Mouse (Mus musculus) left cerebral cortex, adult 11 months (tissue): ENCODE measurements at regions not wholly inside any gene's neighbourhood (a gene's known extent, or its start where the extent isn't known, plus 50 kb on each side); places are given as distances from the start of the nearest gene placed in this dataset.
"Not testable (repeated sequence)": the region's sequence is repeated elsewhere in the genome, so short reads cannot be mapped to it uniquely, and the experiment has no call there.

Experiments
- DNase-seq: peaks from one replicate; pipeline ENCODE4 v3.0.0; 2022; ENCODE audit warnings: low spot score

GRCm38 (mm10) chr11:92228855-92229254 is 651.5 kb upstream of the Kif2b start:
- DNase-seq, result no peak

DNA sequence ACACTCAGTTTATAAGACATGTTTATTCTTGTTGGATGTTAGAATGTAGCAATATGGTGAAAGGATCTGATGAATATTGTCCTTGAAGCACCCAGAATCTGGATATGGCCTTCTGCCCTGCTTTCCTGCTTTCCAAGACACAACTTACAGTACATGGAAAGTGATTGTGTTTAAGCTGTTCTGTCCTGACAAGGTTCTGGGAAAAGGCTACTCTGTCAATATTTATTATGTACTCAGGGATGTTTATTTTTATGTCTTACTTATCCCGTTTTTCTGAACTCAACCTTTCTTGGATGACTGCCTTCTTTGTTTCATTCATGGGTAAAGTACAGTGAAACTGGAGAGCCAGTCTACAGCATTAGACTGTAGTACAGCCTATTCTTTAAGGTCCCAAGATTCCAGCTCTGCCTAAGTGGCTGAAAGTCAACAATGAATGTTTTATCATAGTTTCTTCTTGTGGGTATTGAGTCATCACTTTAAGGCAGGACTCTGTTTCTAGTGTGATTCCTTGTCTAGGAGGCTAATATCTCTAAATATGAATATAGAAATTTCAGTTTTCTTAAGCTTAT is 631.7 kb upstream of the Kif2b start:
- DNase-seq, result no peak

DNA sequence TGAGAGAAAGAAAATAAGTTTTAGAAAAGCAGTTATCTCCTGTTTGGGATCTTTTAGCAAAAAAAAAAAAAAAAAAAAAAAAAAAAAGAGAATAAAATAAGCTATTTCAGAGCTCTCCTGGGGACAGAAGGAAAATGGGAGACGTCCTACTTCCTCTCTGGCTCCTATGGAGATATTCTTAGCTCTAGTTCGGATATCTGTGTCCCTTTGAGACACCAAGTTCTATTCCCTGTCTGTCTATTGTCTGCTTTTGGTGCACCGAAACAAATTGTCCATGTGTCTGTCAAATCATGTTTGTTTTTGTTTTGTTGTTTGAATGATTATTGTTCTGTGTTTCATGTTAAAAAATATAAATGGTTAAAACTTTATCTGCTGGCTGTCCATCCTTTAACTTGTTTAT is 601.0 kb upstream of the Kif2b start:
- not testable (repeated sequence) for DNase-seq

DNA sequence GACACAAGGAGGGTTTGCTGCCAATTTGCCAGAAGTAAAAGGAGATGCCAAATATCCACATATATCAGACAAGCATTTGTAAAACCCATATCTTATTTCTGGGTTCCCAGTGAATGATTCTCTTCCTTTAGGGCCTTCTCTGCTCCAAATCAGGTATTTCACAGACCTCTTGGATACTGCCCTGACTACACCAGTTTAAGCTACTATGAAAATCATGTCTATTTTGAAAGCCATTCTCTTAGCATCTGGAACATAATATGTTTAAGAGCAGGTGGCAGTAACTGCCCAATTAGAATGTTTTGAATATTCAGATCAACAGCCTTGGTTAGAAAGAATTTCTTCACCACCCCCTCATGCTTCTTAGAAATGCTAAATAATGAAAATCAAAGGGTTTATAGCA is 575.8 kb upstream of the Kif2b start:
- no peak for DNase-seq

- DNase-seq, result no peak
Measured at GRCm38 (mm10) chr11:92135677-92136076, 558.3 kb upstream of the Kif2b start.

GRCm38 (mm10) chr11:92134891-92135590 is 557.7 kb upstream of the Kif2b start:
- DNase-seq, result no peak

- DNase-seq, result no peak
Measured at GRCm38 (mm10) chr11:92084766-92085165, 507.4 kb upstream of the Kif2b start.

DNA sequence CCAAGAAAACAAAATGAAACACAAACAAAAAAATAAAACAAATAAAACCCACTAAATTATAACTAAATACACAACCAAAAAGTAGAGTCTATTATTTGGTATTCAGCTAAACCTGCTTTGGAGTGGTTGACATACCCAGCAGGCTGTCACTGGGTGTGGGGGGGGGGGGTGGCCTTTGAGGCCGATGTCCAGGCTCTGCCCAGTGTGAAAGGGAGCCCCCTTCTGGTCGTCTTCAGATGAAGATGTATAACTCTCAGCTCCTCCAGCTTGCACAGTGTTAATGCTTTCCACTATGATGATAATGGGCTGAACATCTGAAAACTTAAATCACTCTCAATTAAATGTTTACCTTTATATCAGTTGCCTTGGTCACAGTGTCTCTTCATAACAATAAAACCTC is 464.3 kb upstream of the Kif2b start:
- DNase-seq, result no peak

DNA sequence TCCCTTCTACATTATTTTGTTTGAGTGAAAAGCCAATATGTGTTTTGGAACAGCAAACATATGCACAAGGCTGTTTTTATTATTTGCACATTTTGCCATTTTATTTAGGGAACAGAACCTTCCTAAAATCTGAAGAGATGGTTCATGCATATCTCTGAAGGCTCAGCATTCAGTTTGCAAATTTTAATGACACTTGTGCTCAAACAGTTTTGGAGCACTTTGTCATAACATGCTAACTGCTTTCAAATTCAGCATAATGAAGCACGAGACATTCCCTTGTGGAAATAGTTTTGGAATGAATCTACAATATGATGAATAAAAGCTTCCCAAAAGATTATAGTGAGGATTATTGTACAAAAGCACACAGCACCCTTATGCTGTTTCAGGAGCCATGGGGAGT is 462.8 kb upstream of the Kif2b start:
- no peak for DNase-seq

GRCm38 (mm10) chr11:92018419-92018818 is 441.1 kb upstream of the Kif2b start:
- no peak for DNase-seq

DNA sequence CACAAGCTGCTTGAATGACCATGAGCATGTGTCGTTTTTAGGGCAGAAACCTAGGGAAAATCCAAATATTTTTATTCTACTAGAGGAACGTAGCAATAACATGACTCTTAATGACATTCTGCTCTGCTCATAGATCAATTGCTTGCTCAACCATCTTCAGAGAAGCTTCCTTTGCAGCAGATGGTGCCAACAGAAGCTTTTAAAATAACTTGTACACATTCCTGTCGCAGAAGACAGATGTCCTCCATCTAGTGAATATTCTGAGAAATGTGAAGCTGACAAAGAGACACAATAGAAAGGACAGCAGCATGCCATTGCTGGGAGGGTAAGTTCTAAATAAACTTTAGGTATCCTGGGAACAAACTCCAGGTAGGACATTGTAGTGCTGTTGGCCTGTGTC is 433.9 kb upstream of the Kif2b start:
- DNase-seq, result peak; percentile 7

- peak; percentile 18 for DNase-seq
Measured at GRCm38 (mm10) chr11:91995524-91995923, 418.2 kb upstream of the Kif2b start.

DNA sequence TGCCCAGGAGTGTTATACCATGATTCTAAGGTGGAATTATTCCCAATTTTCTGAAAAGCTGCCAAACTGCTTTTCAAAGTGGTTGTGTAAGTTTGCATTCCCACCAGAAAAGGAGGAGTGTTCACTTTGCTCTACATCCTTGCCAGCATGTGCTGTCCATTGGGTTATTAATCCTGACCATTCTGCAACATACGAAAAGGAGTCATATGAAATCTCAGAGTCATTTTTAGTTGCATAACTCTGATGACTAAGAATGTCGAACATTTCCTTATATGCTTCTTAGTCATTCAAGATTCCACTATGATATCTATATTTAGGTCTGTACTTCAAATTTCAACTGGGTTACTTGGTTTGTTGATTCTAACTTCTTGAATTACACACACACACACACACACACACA is 392.2 kb upstream of the Kif2b start:
- no peak for DNase-seq

DNA sequence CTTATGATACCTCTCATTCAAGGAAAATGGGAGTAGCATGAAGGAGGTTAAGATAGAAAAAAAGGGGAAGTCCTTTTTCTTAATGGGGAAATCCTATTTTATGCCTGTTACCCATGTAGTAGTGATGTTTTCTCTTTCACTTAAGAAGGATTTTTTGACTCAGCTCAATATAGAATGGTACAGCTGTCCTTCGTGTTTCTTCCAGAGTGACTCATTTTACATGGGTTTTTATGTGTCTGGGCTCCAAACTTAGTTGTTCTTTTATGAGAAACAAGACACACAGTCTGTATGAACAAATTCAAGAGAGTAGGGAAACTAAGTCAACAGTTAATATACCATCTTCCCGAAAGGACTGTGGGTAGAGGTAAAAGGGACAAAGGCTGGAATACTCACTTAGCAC is 367.0 kb upstream of the Kif2b start:
- no peak for DNase-seq
